Mouse (Mus musculus): ENCODE data around the gene Rhbdl1. TPM values are rescaled to one million over a fixed set of nuclear protein-coding genes. Genes with fewer than 3 reads are reported as not detected.

Rhbdl1 gene
- total RNA-seq, 2 experiments from 2014 or later: 85.8 to 89.7 TPM

DNA sequence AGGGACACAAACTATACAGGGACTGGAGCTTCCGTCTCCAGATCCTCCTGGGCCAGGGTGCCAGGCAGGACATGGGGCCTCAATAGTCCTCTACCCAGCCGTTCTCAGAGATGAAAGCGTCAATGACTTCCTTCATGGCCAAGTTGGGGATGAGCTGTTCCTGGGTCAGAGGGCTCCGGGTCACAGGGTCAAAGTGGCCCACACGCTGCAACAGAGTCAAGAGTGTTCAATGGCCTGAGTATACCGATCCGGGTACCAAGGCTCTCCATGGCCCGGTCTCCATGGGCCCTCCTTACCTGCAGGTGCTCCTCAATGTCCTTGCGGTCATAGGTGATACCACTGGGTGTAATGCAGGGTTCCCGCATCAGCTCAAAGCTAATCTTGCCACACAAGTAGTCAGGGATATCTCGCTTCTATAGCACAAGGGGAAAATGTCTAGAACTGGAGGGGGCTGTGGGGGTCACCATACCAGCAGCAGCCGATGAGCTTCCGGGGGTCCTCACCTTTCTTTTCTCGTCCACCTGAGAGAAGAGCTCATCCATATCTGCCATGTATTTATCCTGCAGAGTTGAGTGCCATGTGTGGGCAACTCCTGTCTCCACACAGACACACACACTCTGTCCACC is 6.2 kb downstream of the Rhbdl1 start:
- DNase-seq (ENCODE audit: low spot score in 2 of 2): no peak
- intact Hi-C loops (cut with DNase I): no loop called here

DNA sequence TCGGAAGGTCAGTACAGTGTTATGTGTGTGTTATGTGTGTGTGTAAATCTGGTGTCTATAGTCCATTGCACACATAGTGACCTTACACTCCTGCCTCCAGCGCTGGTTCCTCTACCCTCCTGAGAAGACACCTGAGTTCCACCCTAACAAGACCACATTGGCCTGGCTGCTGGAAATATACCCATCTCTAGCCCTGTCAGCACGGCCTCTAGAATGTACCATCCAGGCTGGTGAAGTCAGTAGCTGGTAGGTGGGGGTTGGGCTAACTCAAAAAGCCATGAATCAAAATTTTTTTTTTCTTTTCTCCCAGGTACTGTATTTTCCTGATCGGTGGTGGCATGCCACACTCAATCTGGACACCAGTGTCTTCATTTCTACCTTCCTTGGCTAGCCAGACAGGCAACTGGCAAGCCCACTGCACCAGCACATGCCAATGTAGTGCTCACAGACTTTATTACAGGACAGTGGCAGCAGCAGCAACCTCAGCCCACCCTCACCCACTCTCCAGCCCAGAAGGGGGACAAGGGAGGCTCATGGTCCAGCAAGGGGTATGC is 6.8 kb downstream of the Rhbdl1 start:
- no peak for DNase-seq (ENCODE audit: low spot score in 2 of 2)
- intact Hi-C loops (cut with DNase I): no loop called here

DNA sequence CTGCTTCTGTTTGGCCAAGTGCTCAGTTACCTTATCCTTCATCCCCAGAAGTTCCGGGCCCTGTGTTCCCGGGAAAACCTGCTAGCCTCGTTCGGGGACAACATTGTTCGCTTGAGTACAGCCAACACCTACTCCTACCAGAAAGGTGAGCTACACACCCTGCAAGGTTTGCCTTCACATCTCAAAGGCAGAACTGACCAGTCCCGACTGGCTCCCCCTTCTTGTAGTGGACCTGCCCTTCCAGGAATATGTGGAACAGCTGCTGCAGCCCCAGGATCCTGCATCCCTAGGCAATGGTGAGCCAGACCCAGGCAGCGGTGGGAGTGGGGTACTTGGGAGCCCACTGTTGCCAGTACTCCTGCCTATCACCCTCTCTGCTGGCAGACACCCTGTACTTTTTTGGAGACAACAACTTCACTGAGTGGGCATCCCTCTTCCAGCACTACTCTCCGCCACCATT is 7.5 kb downstream of the Rhbdl1 start:
- intact Hi-C loops (cut with DNase I): no loop called here
- no peak for DNase-seq (ENCODE audit: low spot score in 2 of 2)

DNA sequence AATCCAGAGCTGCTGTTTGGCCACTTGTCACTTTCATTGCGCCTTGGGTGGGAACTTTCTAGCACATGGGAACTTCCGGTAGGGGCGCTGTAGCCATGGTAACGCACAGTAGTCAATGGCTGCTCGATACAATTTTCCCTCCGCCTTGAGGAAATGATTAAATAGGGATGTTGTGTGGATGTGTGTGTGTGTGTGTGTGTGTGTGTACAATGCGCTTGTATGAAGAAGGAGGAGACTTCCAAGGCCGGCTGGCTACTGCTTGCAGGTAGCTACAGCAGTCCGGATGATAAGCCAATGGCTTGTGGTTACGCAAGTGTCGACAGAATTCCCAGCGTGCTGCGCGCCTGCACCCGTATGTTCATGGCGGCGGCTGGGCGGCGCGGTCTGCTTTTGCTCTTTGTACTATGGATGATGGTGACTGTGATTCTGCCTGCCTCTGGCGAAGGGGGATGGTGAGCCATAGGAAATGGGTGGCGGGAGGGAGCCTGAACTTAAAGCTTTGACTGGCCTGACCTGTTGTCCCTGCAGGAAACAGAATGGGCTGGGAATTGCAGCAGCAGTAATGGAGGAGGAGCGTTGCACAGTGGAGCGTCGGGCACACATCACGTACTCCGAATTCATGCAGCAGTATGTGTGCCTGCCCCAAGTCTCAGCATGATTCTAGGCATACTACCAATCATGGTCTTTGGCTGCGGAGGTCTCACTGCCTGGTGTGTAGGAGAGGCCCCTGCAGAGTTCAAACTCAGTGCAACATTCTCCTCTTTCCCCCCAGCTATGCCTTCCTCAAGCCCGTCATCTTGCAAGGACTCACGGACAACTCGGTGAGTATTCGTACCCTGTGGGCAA is 8.2 kb downstream of the Rhbdl1 start, which contains the start of gene Jmjd8:
TSS of gene Jmjd8 (plus strand) at position 156 of the 846 bp plus-strand sequence.
- DNase-seq (ENCODE audit: low spot score in 2 of 2): peak; percentile 89 to 92
- intact Hi-C loops (cut with DNase I): no loop called here

DNA sequence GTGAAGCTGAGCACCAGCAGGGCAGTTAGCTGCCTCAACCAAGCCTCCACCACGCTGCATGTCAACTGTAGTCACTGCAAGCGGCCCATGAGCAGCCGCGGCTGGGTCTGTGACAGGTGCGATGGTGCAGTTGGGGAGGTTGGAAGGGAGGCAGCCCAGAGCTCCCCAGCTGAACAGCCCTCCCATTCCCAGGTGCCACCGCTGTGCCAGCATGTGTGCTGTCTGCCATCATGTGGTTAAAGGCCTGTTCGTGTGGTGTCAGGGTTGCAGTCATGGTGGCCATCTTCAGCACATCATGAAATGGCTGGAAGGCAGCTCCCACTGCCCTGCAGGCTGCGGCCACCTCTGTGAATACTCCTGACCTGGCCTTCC is 8.9 kb downstream of the Rhbdl1 start:
- intact Hi-C loops (cut with DNase I): no loop called here
- DNase-seq (ENCODE audit: low spot score in 2 of 2): no peak

DNA sequence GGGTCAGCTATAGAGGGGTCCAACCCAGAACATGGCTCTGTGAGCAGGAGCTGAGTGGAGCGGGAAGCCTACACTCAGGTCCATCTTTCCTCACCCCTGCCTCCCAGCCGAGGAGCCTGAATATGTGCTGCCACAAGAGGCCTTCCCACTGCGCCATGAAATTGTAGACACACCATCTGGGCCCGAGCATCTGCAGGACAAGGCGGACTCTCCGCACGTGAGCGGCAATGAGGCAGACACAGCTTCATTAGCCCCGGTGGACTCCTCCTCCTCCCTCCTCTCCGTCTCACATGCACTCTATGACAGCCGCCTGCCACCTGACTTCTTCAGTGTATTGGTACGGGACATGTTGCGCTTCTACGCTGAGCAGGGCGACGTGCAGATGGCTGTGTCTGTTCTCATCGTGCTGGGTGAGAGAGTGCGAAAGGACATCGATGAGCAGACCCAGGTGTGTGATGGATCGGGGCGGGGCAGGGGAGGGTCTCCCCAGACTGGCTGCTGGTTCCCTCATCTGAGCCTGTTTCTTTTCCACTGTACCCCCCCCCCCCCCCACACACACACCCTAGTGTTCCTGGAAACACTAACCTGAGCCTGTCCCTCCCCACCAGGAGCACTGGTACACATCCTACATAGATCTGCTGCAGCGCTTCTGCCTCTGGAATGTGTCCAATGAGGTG is 9.4 kb downstream of the Rhbdl1 start:
- intact Hi-C loops (cut with DNase I): no loop called here
- DNase-seq (ENCODE audit: low spot score in 2 of 2): no peak

DNA sequence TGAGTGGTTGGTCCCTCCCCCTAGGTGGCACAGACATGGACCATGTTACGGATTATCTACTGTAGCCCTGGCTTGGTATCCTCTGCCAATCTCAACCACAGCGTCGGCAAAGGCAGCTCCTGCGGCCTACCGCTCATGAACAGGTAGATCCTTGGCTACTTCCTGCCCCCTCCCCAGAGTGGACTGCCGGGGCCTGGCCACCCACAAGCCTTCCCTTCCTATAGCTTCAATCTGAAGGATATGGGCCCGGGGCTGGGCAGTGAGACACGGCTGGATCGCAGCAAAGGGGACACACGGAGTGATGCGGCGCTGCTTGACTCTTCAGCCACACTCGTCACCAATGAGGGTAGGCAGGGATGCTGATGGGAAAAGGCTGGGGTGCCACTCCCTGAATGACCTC is 10.1 kb downstream of the Rhbdl1 start:
- no peak for DNase-seq (ENCODE audit: low spot score in 2 of 2)
- intact Hi-C loops (cut with DNase I): no loop called here

DNA sequence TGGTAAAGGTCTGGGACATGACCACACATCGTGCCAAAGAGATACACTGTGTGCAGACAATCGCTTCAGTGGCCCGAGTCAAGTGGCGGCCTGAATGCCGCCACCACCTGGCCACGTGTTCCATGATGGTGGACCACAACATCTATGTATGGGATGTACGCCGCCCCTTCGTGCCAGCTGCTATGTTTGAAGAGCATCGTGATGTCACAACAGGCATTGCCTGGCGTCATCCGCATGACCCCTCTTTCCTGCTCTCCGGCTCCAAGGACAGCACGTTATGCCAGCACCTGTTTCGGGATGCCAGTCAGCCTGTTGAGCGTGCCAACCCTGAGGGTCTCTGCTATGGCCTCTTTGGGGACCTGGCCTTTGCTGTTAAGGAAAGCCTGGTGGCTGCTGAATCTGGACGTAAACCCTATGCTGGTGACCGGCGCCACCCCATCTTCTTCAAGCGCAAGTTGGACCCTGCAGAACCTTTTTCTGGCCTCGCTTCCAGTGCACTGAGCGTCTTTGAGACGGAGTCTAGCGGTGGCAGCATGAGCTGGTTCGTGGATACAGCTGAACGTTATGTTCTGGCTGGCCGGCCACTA is 11.0 kb downstream of the Rhbdl1 start:
- intact Hi-C loops (cut with DNase I): no loop called here
- DNase-seq (ENCODE audit: low spot score in 2 of 2): no peak

DNA sequence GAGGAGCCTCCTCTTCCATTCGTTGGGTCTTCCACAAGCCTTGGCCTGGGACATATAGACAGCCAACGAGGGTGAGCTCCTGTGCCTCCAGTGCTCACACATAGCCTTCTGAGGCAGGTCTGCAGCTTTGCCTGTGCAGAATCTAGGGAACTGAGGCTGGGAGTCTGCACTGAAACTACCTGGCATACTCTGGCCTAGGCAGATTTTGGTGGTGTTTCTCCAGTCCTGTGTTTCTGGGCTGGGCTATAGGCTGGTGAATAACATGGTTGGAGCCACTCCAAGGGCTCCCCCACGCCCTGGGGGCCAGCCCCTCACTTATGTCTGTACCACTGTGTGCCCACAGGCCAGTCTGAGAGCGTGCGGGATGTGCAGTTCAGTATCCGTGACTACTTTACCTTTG is 11.8 kb downstream of the Rhbdl1 start:
- DNase-seq (ENCODE audit: low spot score in 2 of 2): no peak
- intact Hi-C loops (cut with DNase I): no loop called here

DNA sequence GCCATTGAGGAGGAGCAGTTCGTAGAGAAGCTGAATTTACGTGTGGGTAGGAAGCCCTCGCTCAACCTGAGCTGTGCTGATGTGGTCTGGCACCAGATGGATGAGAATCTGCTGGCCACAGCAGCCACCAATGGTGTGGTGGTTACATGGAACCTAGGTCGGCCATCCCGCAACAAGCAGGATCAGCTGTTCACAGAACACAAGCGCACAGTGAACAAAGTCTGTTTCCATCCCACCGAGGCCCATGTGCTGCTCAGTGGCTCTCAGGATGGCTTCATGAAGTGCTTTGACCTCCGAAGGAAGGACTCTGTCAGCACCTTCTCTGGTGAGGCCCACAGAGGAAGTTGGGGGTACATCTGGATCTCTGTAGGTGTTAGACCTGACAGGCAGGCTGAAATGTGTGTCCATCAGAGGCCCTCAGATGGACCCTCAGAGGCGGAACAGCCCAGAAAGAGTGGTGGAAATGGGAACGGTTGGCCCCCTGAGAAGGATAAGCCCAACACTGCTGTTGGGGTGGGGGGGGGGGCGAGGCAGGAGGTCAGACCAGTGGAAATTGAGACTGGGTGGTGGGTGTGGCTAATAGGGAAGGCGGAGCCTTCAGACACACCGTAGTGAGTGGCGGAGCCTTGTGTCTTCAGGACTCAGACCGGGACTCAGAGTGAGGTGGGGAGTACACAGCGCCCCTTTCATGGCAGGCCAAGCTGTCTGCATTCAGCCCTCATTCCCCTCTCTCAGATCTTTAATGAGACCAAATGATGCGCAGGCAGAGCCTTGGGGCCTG is 12.5 kb downstream of the Rhbdl1 start:
- DNase-seq (ENCODE audit: low spot score in 2 of 2): no peak
- intact Hi-C loops (cut with DNase I): no loop called here

DNA sequence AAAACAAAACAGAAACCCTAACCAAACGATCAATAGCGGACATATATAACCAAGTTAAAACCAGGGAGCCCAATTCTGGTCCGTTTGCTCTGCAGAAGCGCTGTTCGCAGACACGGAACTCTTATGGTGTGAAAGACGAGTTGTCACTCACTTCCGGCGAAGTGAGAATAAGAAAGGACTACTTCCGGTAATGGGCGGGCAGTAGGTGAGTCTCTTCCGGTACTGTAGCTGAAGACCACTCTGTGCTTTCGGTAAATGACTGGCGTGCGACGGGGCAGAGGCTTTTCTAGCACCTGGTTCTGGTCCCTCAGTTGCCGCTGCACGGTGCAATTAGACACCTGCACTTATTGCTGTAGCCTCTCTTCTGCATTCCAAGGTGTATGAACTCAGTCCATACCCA is 13.6 kb downstream of the Rhbdl1 start, which contains the start of gene Wdr24:
TSS of gene Wdr24 (plus strand) at position 176 of the 400 bp plus-strand sequence.
- peak; percentile 83 to 89 for DNase-seq (ENCODE audit: low spot score in 2 of 2)
- intact Hi-C loops (cut with DNase I): no loop called here

DNA sequence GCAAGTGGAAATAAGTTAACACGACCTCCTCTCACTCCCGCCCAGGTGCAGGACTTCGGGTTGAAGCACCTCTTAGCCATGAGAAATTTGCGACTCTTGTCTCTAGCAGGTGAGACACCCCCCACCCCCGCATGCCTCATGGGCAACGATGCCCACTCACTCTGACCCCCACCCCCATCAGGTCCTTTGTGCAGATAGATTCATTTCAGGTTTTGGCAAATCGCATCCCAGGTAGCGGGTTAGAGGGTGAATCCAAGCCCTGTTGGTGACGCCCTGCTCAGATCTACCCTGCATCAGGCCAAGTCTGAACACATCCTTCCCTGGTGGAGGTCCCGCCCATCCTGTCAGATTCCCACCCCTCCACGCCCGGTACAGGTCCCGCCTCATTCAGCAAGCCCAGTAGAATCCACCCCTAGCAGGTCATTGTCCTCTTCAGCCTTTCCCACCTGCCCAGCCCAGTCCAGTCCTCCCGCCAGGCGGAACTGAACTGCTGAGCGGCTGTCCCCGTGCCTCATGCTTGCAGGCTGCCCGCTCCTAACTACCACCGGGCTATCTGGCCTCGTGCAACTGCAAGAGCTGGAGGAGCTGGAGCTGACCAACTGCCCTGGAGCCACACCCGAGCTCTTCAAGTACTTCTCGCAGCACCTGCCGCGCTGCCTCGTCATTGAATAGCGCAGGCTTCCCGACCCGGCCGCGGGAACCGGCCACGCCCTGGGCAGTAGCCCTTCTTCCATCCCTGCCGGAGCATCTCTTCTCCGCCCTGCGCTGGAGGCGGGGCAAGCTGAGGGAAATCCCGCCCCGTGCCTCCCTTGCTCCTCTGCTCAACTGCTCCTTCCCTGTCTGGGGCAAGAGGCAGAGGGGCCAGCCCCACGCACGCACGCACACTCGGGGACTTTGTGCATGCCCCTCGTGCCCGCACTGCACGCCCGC is 18.0 kb downstream of the Rhbdl1 start:
- DNase-seq (ENCODE audit: low spot score in 2 of 2): no peak
- intact Hi-C loops (cut with DNase I): no loop called here

DNA sequence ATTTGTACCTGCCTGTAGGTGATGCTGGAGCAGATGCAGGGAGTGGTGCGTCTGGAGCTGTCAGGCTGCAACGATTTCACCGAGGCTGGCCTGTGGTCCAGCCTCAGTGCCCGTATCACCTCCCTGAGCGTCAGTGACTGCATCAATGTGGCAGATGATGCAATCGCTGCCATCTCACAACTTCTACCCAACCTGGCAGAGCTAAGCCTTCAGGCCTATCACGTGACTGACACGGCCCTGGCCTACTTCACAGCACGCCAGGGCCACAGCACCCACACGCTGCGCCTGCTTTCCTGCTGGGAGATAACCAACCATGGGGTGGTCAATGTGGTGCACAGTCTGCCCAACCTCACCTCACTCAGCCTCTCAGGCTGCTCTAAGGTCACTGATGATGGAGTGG is 19.4 kb downstream of the Rhbdl1 start:
- no peak for DNase-seq (ENCODE audit: low spot score in 2 of 2)
- intact Hi-C loops (cut with DNase I): no loop called here

DNA sequence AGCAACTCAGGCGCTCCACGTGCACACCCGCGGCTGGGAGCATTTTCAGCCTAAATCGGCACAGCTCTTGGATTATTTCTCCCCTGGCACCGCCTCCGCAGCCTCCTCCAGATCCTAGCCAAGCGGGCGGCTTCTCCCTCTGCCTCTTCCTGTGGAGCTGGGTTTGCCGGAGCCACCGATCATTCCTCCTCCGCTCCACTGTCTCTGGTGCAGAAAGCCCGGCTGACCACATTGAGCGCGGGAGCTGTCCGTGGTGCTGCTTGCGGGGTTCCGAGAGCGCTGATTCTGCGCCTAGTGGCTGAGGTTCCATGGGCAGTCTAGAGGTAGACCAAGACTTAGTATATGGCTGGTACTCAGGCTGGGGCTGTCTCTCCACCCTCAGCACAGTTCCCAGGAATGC is 23.6 kb downstream of the Rhbdl1 start:
- peak; percentile 83 to 89 for DNase-seq (ENCODE audit: low spot score in 2 of 2)
- intact Hi-C loops (cut with DNase I): no loop called here

DNA sequence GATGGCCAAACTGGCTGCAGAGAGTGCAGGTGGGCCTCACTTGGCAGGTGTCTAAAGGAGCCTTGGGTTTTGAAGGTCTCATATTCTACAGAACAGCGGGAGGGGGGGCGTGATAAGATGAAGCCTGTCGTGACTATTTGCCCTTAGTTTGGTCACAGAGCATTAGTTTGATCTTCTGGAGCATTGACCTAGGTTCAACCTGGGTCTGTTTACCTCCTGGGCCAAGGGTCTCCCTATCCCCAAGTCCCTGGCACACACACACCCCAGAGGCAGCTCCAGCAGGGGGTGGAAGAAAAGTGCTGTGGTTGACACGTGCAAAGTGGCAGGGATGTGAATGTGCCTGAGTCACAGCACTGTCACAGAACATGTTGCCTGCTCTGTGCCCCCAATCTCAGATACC is 26.2 kb downstream of the Rhbdl1 start:
- intact Hi-C loops (cut with DNase I): no loop called here
- DNase-seq (ENCODE audit: low spot score in 2 of 2): no peak

DNA sequence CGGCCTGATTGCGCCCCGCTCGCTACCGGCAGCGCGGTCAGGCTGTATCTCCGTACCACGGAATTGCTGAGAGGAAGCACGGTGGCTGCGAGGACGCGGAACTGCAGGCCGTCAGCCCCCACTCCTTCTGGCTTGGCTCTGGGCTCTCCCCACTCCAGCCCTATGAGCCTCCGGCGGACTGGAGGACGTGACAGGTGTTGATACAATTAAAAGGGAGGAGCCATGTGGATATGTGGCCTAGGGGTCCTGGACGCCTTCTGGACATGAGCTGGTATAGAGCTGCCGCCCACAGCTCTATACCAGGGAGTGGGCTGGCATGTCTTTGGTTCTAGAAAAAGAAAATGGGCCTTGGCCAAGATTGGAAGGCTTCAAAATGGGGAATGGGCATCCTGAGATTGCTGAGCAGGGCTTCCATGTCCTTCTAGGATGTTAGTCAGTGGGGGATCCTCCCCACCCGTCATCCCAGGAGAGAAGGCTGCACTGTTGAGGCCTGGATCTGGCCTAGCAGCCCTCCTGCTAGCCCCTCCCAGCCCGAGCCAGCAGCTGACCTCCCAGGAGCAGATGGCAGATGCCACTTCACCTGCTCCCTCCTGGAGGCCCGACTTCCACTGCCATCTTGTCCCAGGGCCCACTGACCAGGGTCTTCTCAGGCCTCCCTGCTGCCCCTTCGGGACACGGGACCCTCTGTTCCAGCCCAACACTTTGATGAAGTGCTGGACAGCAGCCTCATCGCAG is 27.3 kb downstream of the Rhbdl1 start:
- DNase-seq (ENCODE audit: low spot score in 2 of 2): peak in 1 of 2 experiments; percentile 57
- intact Hi-C loops (cut with DNase I): no loop called here
